Mouse (Mus musculus): ENCODE results near the gene March11.

GRCm38 (mm10) chr15:26380844-26381243, 72.0 kb downstream of the March11 start:
- TF ChIP-seq GATA1 (IDR thresholded peaks at IDR 0.05; ENCODE audit: low read length) (no peak), TAL1 (IDR thresholded peaks at IDR 0.05; ENCODE audit: low read length) (no peak)
